Mouse (Mus musculus) monocyte, adult 59 days (primary cell): ENCODE measurements around the gene Gm5141. TPM values are rescaled to one million over a fixed set of nuclear protein-coding genes. Genes with fewer than 3 reads are reported as not detected.

Experiments used
- total RNA-seq, 2 experiments: library from RNA; stranded (reverse); gene quantifications; one replicate each; pipeline ENCODE4 v1.2.4; 2023

The Gm5141 gene
- 1 to 10 TPM in 1 of 2 experiments, under 1 TPM in 1; 0.92 to 1.9 TPM for total RNA-seq

DNA sequence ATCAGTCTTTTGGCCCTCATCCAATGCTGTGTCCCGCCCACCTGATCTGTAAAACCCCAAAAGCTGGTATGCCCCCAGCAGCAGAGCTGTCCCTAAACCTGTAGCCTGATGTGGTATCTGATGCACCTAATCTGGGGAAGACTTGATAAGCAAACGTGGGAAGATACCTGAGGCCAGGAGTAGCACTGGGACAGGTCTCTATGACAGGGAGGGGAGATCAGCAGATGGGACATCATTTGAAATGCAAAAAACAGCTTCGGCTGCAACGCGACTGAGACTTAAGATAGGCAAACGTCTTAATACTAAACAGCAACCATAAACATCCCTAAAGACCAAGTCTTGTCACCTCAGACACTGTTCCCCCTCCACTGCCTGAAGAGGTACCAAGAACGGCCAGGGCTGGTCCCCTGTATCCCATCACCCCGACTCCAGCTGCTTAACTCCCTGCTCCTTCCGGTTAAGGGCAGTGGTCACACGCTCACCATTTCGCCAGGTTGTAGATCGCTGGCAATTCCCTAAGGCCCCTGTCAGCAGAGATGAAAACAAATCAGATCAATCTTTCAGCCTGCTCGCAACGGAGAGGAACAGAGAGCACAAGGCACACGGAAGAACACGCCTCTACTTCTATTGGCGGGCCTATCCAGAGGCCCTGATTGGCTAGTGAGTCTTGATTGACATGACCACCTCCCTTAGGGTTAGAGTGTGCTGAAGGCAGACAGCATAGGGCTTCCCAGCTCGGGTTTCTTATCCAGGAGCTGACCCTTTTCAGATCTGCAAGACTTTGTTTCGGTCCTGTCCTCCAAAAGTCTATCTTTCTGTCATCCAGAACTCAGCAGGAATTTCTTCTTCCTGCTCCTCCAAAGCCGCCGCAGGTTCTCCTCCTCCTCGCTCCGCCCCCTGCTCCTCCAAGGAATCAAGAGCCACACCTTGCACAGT, at the start of gene Gm5141:
Gm5141 (minus strand) TSS at position 610 of the 936 bp plus-strand sequence.

GRCm38 (mm10) chr13:62760432-62761415, 24.9 kb downstream of the Gm5141 start, which contains the start of gene Platr25:
Gene Platr25, minus strand, starts transcription at chr13:62760709.

Other genes with a start within 250 kb of the Gm5141 start
- under 1 TPM in 1 of 2 experiments, not detected in 1; 0.94 TPM for gene Zfp935, start 227.3 kb downstream of the Gm5141 start, total RNA-seq
- gene Zfp934, start 214.6 kb downstream of the Gm5141 start, total RNA-seq = 1 to 10 TPM; 3.9 to 4.4 TPM
- 1 to 10 TPM; 2.7 to 5.8 TPM for gene 6720489N17Rik, start 161.6 kb downstream of the Gm5141 start, total RNA-seq
- 1 to 10 TPM; 6.6 to 8.1 TPM for gene Platr25, start 25.1 kb downstream of the Gm5141 start, total RNA-seq
- gene Fbp2, start 72.6 kb upstream of the Gm5141 start, total RNA-seq = not detected
- gene Fbp1, start 102.5 kb upstream of the Gm5141 start, total RNA-seq = not detected
- 10 to 100 TPM; 35.9 to 38.5 TPM for gene 2010111I01Rik, start 179.1 kb upstream of the Gm5141 start, total RNA-seq